Mouse (Mus musculus) erythroblast, embryonic 14.5 days (primary cell): ENCODE measurements around the gene Susd2.

ENCODE experiments used
- GATA1 ChIP-seq: IDR thresholded peaks from 2 replicates; pipeline ENCODE4 v1.6.1; 2012; ENCODE audit warnings: low read length, inconsistent platforms, mixed read lengths
- TAL1 ChIP-seq: IDR thresholded peaks from 3 replicates; pipeline ENCODE4 v1.6.1; 2012; ENCODE audit warnings: low read length, inconsistent platforms, mixed read lengths

DNA sequence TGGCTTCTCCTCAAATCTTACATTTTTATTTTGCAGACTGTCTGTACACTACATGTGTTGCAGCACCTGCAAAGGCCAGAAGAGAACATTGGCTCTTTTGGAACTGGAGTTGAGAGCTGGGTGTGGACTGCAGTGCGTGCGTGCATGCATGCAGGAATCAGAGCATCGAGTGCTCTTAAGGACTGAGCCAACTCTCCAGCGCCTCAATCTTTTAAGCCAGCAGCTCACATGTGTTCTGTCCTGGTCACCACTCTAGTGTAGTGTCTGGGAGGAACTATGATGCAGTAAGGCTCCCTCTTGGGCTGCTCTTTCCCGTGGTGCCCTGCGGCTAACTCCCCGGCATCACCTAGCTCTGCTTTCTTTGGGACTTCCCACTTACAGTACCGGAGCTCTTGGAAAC, 1.8 kb upstream of the Susd2 start:
- TF ChIP-seq TAL1 (no peak), GATA1 (no peak)
